Mouse (Mus musculus) left cerebral cortex, adult 18-20 months (tissue): ENCODE results near the gene G530012D18Rik. TPM values are rescaled to one million over a fixed set of nuclear protein-coding genes. Genes with fewer than 3 reads are reported as not detected.
"Not testable (repeated sequence)": the region's sequence is repeated elsewhere in the genome, so short reads cannot be mapped to it uniquely, and the experiment has no call there.

Experiments
- DNase-seq, 2 experiments: peaks; one replicate each; pipeline ENCODE4 v3.0.0; 2021 to 2022; ENCODE audit warnings: low spot score in 2 of 2, mixed read lengths in 1 of 2
- total RNA-seq, 2 experiments: library from RNA; stranded (reverse); gene quantifications; 2 replicates each; pipeline ENCODE4 v1.2.3; 2021

G530012D18Rik gene
- total RNA-seq, 2 experiments from 2014 or later: not detected

DNA sequence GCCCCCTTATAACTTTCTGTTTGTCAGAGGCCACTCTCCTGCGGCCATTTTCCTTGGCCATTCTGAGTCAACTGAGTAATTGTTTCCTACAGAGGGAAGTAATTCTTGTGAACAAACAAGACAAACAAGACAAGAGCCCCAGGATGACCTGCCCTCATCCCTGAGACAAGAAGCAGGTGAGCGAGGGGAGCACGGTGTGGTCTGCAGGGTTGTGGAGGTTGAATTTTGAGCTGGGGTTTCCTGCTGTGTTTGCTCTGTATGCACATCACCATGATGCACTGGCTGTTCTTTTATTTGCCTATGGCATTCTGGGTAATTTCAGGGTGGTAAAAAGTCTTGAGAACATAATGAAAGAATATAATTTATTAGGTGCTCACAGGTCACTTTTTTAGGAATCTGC, 39.6 kb downstream of the G530012D18Rik start:
- DNase-seq: not testable (repeated sequence)

DNA sequence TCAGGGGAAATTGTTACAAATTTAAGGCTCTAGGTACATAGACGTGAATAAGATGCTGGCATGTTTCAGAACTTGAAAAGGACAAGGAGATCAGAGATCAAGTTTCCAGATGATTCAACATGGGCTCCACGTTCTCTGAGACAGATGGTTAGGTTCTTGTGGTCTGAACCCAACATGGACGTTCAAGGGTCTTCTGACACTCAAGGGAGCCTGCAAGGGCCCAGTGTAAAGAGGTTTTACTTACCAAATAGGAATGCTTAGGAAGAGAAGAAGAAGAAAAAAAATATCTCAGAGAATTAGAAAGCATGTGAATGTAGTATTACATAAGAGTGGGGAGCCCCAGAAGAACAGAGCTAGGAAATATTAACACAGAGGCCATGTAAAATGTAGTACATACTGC, 40.3 kb downstream of the G530012D18Rik start:
- not testable (repeated sequence) for DNase-seq

DNA sequence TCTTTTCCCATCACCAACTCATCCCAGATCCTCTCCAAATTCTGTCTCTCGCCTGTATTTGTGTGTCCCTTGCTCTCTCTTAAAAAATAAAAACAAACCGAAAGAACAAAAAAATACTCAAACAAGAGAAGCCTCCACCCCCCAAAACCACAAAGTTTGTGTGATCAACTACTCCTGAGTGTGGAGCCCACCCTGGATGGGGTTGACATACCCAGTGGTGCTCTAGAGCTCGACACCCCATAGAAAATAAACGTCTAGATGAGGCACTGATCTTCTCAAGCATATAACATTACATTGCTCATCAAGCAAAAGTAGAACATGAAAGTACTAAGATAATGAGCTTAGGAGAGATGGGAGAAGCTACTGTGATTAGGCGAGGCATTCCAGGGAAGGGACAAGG, 41.7 kb downstream of the G530012D18Rik start:
- DNase-seq: not testable (repeated sequence)

DNA sequence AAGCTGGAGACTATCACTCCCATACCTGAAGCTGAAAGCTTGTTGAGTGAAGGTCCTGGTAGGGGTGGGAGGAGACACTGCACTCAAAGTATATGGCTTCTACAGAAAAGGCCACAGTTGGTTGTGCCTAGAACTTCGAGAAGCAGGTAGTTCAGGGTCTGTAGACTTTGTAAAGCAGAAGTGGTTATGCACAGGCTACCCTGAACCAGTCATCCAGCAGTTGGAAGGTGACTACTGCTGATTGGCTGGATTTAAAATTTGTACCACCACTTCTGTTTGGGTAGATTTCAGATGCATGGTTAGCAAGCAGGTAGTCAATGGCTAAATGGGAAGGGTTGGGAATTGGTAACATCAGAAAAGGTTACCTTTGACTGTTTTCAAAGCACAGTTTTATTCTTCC, 43.2 kb downstream of the G530012D18Rik start:
- not testable (repeated sequence) for DNase-seq

Other genes with a start within 250 kb of the G530012D18Rik start
- gene Sp110, start 23.1 kb downstream of the G530012D18Rik start, total RNA-seq: 1 to 10 TPM in 1 of 2 experiments, under 1 TPM in 1; 0.59 to 1.2 TPM
- 1 to 10 TPM; 1.3 to 1.5 TPM for gene Sp140, start 24.7 kb downstream of the G530012D18Rik start, total RNA-seq
- gene Sp100, start 74.3 kb downstream of the G530012D18Rik start, total RNA-seq: 1 to 10 TPM; 2.7 to 3.2 TPM
- gene A630001G21Rik, start 203.0 kb downstream of the G530012D18Rik start, total RNA-seq: under 1 TPM; 0.19 to 0.63 TPM
- 100 to 1,000 TPM; 170 to 175 TPM for gene Cab39, start 217.8 kb downstream of the G530012D18Rik start, total RNA-seq